Mouse (Mus musculus) MEL (cell line): ENCODE results near the gene Grid1. TPM values are rescaled to one million over a fixed set of nuclear protein-coding genes. Genes with fewer than 3 reads are reported as not detected.

Experiments used
- DNase-seq: peaks from one replicate; pipeline ENCODE4 v3.0.0; 2011; ENCODE audit warnings: low read depth, low spot score
- H3K27ac ChIP-seq: 2 replicates; pipeline ENCODE4 v1.5.1; 2012; ENCODE audit warnings: low read depth, mild to moderate bottlenecking, control low read depth, low read length, moderate library complexity; ENCODE audit not compliant: control insufficient read depth
- H3K27me3 ChIP-seq, 2 experiments: fragments of 150-350 bp in 1 of 2; sonication (generic) in 1 of 2; 2 replicates each; pipeline ENCODE4 v1.6.1; 2012; ENCODE audit warnings: low read length in 2 of 2, mild to moderate bottlenecking in 2 of 2, improper control_type of control experiment in 1 of 2, moderate library complexity in 1 of 2; ENCODE audit not compliant: insufficient read depth in 2 of 2, control insufficient read depth in 1 of 2
- H3K36me3 ChIP-seq, 2 experiments: 2 replicates each; pipeline ENCODE4 v1.6.1; 2012 to 2014; ENCODE audit warnings: low read length in 2 of 2, improper control_type of control experiment in 1 of 2, inconsistent platforms in 1 of 2, mild to moderate bottlenecking in 1 of 2; ENCODE audit not compliant: insufficient read depth in 2 of 2, control insufficient read depth in 1 of 2
- H3K4me1 ChIP-seq, 2 experiments: fragments of 150-350 bp in 1 of 2; sonication (generic) in 1 of 2; 2 replicates each; pipeline ENCODE4 v1.6.1; 2012; ENCODE audit warnings: low read length in 2 of 2, improper control_type of control experiment in 1 of 2, mild to moderate bottlenecking in 1 of 2; ENCODE audit not compliant: insufficient read depth in 2 of 2, control insufficient read depth in 1 of 2
- H3K4me3 ChIP-seq, 2 experiments: fragments of 150-350 bp in 1 of 2; sonication (generic) in 1 of 2; 2 replicates each; pipeline ENCODE4 v1.5.1; 2012; ENCODE audit warnings: low read depth in 2 of 2, low read length in 2 of 2, mild to moderate bottlenecking in 2 of 2, moderate library complexity in 2 of 2, control low read depth in 1 of 2, improper control_type of control experiment in 1 of 2; ENCODE audit not compliant: control insufficient read depth in 1 of 2, insufficient read depth in 1 of 2
- H3K79me2 ChIP-seq: 2 replicates; pipeline ENCODE4 v1.6.1; 2012; ENCODE audit warnings: mild to moderate bottlenecking, low read length, moderate library complexity; ENCODE audit not compliant: control insufficient read depth, poor library complexity, insufficient read depth
- H3K9ac ChIP-seq: 2 replicates; pipeline ENCODE4 v1.6.1; 2012; ENCODE audit warnings: low read depth, mild to moderate bottlenecking, control low read depth, low read length, moderate library complexity; ENCODE audit not compliant: control insufficient read depth, poor library complexity, severe bottlenecking
- H3K9me3 ChIP-seq: fragments of 150-350 bp; sonication (generic); replicated peaks from 2 replicates; pipeline ENCODE4 v1.6.1; 2012; ENCODE audit warnings: mild to moderate bottlenecking, low read length, improper control_type of control experiment, moderate library complexity; ENCODE audit not compliant: insufficient read depth
- CHD1 ChIP-seq: IDR thresholded peaks from 2 replicates; pipeline ENCODE4 v1.6.1; 2012; ENCODE audit warnings: low read depth, mild to moderate bottlenecking, inconsistent platforms, low read length, improper control_type of control experiment
- CHD2 ChIP-seq: IDR thresholded peaks from 2 replicates; pipeline ENCODE4 v1.6.1; 2011; ENCODE audit warnings: low read length, improper control_type of control experiment
- CTCF ChIP-seq, 3 experiments: IDR thresholded peaks in 2 of 3; conservative IDR thresholded peaks in 1 of 3; 2 replicates each; pipeline ENCODE4 v1.5.1; 2011 to 2012; ENCODE audit warnings: low read length in 3 of 3, low read depth in 2 of 3, mild to moderate bottlenecking in 2 of 3, improper control_type of control experiment in 1 of 3, inconsistent platforms in 1 of 3, mixed read lengths in 1 of 3, moderate library complexity in 1 of 3; ENCODE audit not compliant: control insufficient read depth in 1 of 3, insufficient read depth in 1 of 3, poor library complexity in 1 of 3, severe bottlenecking in 1 of 3
- E2F4 ChIP-seq: IDR thresholded peaks from 2 replicates; pipeline ENCODE4 v1.6.1; 2011; ENCODE audit warnings: low read depth, low read length, improper control_type of control experiment, borderline replicate concordance
- EP300 ChIP-seq, 2 experiments: IDR thresholded peaks; 2 replicates each; pipeline ENCODE4 v1.6.1; 2011; ENCODE audit warnings: improper control_type of control experiment in 2 of 2, low read length in 2 of 2, low read depth in 1 of 2, mild to moderate bottlenecking in 1 of 2
- ETS1 ChIP-seq: IDR thresholded peaks from 2 replicates; pipeline ENCODE4 v1.6.1; 2012; ENCODE audit warnings: low read depth, mild to moderate bottlenecking, inconsistent platforms, low read length, improper control_type of control experiment, moderate library complexity
- GABPA ChIP-seq: IDR thresholded peaks from 2 replicates; pipeline ENCODE4 v1.6.1; 2012; ENCODE audit warnings: low read depth, mild to moderate bottlenecking, inconsistent platforms, low read length, improper control_type of control experiment, moderate library complexity
- GATA1 ChIP-seq: IDR thresholded peaks from 2 replicates; pipeline ENCODE4 v1.6.1; 2011; ENCODE audit warnings: low read depth, low read length, improper control_type of control experiment
- MAZ ChIP-seq: IDR thresholded peaks from 2 replicates; pipeline ENCODE4 v1.6.1; 2012; ENCODE audit warnings: low read depth, mild to moderate bottlenecking, inconsistent platforms, low read length, improper control_type of control experiment
- MEF2A ChIP-seq: IDR thresholded peaks from 2 replicates; pipeline ENCODE4 v1.6.1; 2014; ENCODE audit warnings: low read depth, mild to moderate bottlenecking, inconsistent platforms, low read length, improper control_type of control experiment; ENCODE audit not compliant: poor library complexity, insufficient replicate concordance, severe bottlenecking; ENCODE audit errors: extremely low read depth
- MYB ChIP-seq: IDR thresholded peaks from 2 replicates; pipeline ENCODE4 v1.6.1; 2011; ENCODE audit warnings: mild to moderate bottlenecking, low read depth, low read length, improper control_type of control experiment
- MYC ChIP-seq: IDR thresholded peaks from 2 replicates; pipeline ENCODE4 v1.6.1; 2011; ENCODE audit warnings: low read depth, mild to moderate bottlenecking, low read length, improper control_type of control experiment, moderate library complexity
- NRF1 ChIP-seq: IDR thresholded peaks from 2 replicates; pipeline ENCODE4 v1.6.1; 2014; ENCODE audit warnings: low read depth, mild to moderate bottlenecking, inconsistent platforms, low read length, improper control_type of control experiment, moderate library complexity; ENCODE audit not compliant: poor library complexity, insufficient read depth, severe bottlenecking
- POLR2AphosphoS2 ChIP-seq: IDR thresholded peaks from 2 replicates; pipeline ENCODE4 v1.6.1; 2011; ENCODE audit warnings: low read length, improper control_type of control experiment
- POLR2AphosphoS5 ChIP-seq: IDR thresholded peaks from 2 replicates; pipeline ENCODE4 v1.6.1; 2012; ENCODE audit warnings: low read depth, borderline replicate concordance, mild to moderate bottlenecking, inconsistent platforms, low read length, moderate library complexity, mixed read lengths
- RCOR1 ChIP-seq: IDR thresholded peaks from 2 replicates; pipeline ENCODE4 v1.6.1; 2012; ENCODE audit warnings: low read depth, mild to moderate bottlenecking, inconsistent platforms, low read length, improper control_type of control experiment
- SIN3A ChIP-seq: IDR thresholded peaks from 2 replicates; pipeline ENCODE4 v1.6.1; 2012; ENCODE audit warnings: low read length, improper control_type of control experiment, inconsistent platforms
- SMC3 ChIP-seq: IDR thresholded peaks from 2 replicates; pipeline ENCODE4 v1.6.1; 2011; ENCODE audit warnings: low read depth, low read length, improper control_type of control experiment
- TAL1 ChIP-seq: IDR thresholded peaks from 2 replicates; pipeline ENCODE4 v1.6.1; 2012; ENCODE audit warnings: mild to moderate bottlenecking, inconsistent platforms, low read length, moderate library complexity, mixed read lengths
- USF1 ChIP-seq: IDR thresholded peaks from 2 replicates; pipeline ENCODE4 v1.6.1; 2014; ENCODE audit warnings: low read depth, mild to moderate bottlenecking, inconsistent platforms, low read length, improper control_type of control experiment, moderate library complexity
- USF2 ChIP-seq, 2 experiments: IDR thresholded peaks; 2 replicates each; pipeline ENCODE4 v1.6.1; 2011 to 2012; ENCODE audit warnings: improper control_type of control experiment in 2 of 2, low read length in 2 of 2, borderline replicate concordance in 1 of 2, inconsistent platforms in 1 of 2, low read depth in 1 of 2, mild to moderate bottlenecking in 1 of 2; ENCODE audit not compliant: insufficient read depth in 1 of 2
- ZKSCAN1 ChIP-seq: IDR thresholded peaks from 2 replicates; pipeline ENCODE4 v1.6.1; 2012; ENCODE audit warnings: low read depth, mild to moderate bottlenecking, inconsistent platforms, low read length, improper control_type of control experiment, moderate library complexity
- ZMIZ1 ChIP-seq: IDR thresholded peaks from 2 replicates; pipeline ENCODE4 v1.6.1; 2012; ENCODE audit warnings: low read depth, mild to moderate bottlenecking, inconsistent platforms, low read length, improper control_type of control experiment, moderate library complexity
- ZNF384 ChIP-seq: IDR thresholded peaks from 2 replicates; pipeline ENCODE4 v1.6.1; 2012; ENCODE audit warnings: low read depth, mild to moderate bottlenecking, inconsistent platforms, low read length, improper control_type of control experiment
- polyA plus RNA-seq, 2 experiments: library from polyadenylated mRNA; stranded (reverse) in 1 of 2; unstranded in 1 of 2; fragments of >175 nt in 1 of 2; fragments of >200 nt in 1 of 2; gene quantifications; 2 replicates each; pipeline versions ENCODE4 v1.2.1 to v1.2.4; 2012; ENCODE audit warnings: low replicate concordance in 2 of 2, low read depth in 1 of 2; ENCODE audit not compliant: insufficient read length in 2 of 2, insufficient read depth in 1 of 2, missing spikeins in 1 of 2
- total RNA-seq: library from RNA; depleted of rRNA; stranded (reverse); fragments of 300-350 nt; gene quantifications from 2 replicates; pipeline ENCODE4 v1.2.3, GENCODE M21; 2012

The Grid1 gene
- total and polyA plus RNA-seq, 3 experiments, result not detected

DNA sequence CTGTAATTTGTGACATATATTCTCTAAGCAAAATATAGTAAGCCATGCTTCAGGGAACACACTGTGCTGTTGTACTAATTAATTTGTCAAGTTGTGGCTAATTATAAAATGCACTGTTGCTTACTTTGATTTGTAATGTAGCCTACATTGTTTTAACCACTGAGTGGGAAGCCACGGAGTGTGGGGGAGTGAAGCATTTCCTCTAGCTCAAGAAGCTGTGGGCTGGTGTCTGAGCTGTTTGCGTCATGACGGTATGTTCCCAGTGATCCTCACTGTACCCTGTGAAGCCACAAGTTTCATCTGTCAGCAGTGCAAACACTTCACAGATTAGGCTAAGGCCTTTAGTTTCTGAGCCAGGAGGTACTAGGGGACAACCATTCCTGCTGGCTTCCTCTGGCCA, 302.2 kb downstream of the Grid1 start:
- Histone ChIP-seq H3K79me2 (no peaks in the 10 kb centered on the region), H3K27ac (no peak overlapping the region), H3K9me3 (no peaks in the 10 kb centered on the region), H3K36me3 (no peaks in the 10 kb centered on the region), H3K4me3 (no peak overlapping the region), H3K9ac (no peak overlapping the region), H3K27me3 (no peaks in the 10 kb centered on the region), H3K4me1 (no peaks in the 10 kb centered on the region)
- TF ChIP-seq POLR2AphosphoS5, result no peak
- TF ChIP-seq ZNF384, result no peak
- no peak for TF ChIP-seq GATA1
- no peak for TF ChIP-seq CHD1
- no peak for TF ChIP-seq MYC
- no peak for TF ChIP-seq ZMIZ1
- TF ChIP-seq MYB, result no peak
- no peak for TF ChIP-seq USF1
- TF ChIP-seq MAZ, result no peak
- no peak for TF ChIP-seq CTCF (IDR thresholded peaks at IDR 0.05 in 2 of 3, conservative IDR thresholded peaks at IDR 0.05 in 1 of 3; ENCODE audit: control insufficient read depth in 1 of 3, insufficient read depth in 1 of 3, low read depth in 2 of 3, low read length in 3 of 3, poor library complexity in 1 of 3, severe bottlenecking in 1 of 3)
- no peak for TF ChIP-seq POLR2AphosphoS2
- no peak for DNase-seq

DNA sequence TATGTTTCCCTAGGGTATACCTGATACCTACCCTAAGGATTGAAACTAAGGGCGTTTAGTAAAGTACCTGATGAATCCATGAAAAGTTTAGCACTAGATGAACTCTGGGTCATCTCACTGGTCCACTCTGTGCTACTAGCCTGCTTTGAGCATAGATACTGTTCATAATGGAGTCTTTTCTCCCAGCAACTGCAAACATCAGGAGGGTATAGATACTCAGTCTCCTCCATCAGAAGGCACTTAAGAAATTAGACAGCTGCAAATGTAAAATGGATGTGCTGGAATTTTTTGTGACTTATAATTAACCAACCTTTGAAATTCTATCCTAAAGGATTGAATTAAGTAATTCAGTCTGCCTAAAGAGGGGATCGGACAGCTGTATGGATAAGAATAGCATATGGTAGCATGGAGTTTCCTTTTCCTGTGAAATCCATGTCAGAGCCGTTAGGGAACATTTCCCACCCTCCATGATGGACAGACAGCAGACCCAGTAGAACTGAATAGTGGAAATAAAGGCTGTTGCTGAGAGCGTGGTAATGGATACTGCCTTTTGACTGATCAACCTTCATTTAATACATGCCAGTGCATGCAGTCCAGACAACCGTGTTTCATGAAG, 303.5 kb downstream of the Grid1 start:
- no peaks in the 10 kb centered on the region for H3K79me2 ChIP-seq
- no peaks in the 10 kb centered on the region for H3K4me1 ChIP-seq

DNA sequence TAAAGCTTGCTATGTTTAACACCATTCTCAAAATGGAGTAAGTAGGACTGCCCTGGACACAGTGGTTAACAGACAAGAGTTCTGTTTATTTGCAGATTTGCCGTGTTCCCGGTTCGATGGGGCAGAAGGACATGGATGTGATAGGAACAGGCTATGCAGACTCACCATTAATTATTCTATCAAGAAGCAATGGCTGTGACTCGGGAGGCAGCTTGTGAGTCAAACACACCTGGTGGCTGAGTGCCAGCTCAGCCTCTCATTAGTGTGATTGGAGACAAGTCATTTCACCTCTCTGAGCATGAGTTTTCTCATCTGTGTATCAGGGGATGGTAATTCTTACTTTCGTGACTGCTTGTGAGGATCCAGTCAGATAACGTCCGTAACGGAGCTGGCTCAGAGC, 307.7 kb downstream of the Grid1 start:
- no peak for TF ChIP-seq POLR2AphosphoS2
- no peak for TF ChIP-seq GATA1
- TF ChIP-seq EP300 (IDR thresholded peaks at IDR 0.05; ENCODE audit: low read depth in 1 of 2, low read length in 2 of 2), result no peak
- TF ChIP-seq SMC3, result no peak
- no peak for TF ChIP-seq E2F4
- no peak for TF ChIP-seq CHD2
- TF ChIP-seq ZKSCAN1, result no peak
- TF ChIP-seq CTCF (IDR thresholded peaks at IDR 0.05 in 2 of 3, conservative IDR thresholded peaks at IDR 0.05 in 1 of 3; ENCODE audit: control insufficient read depth in 1 of 3, insufficient read depth in 1 of 3, low read depth in 2 of 3, low read length in 3 of 3, poor library complexity in 1 of 3, severe bottlenecking in 1 of 3), result no peak
- TF ChIP-seq SIN3A, result no peak
- no peak for TF ChIP-seq POLR2AphosphoS5
- TF ChIP-seq RCOR1, result no peak
- Histone ChIP-seq H3K9me3 (no peaks in the 10 kb centered on the region), H3K4me3 (no peak overlapping the region), H3K79me2 (no peaks in the 10 kb centered on the region), H3K36me3 (no peaks in the 10 kb centered on the region), H3K4me1 (no peaks in the 10 kb centered on the region), H3K27ac (no peak overlapping the region), H3K27me3 (no peaks in the 10 kb centered on the region), H3K9ac (no peak overlapping the region)
- DNase-seq, result no peak

More for the DNA sequence above, 303.5 kb downstream of the Grid1 start:
- Histone ChIP-seq H3K27me3 (no peaks in the 10 kb centered on the region), H3K36me3 (no peaks in the 10 kb centered on the region), H3K9ac (no peak overlapping the region), H3K4me3 (no peak overlapping the region), H3K9me3 (no peaks in the 10 kb centered on the region), H3K27ac (no peak overlapping the region)
- DNase-seq, result no peak
- TF ChIP-seq TAL1, result no peak
- TF ChIP-seq POLR2AphosphoS2, result no peak
- TF ChIP-seq USF2 (IDR thresholded peaks at IDR 0.05; ENCODE audit: borderline replicate concordance in 1 of 2, insufficient read depth in 1 of 2, low read depth in 1 of 2, low read length in 2 of 2), result no peak
- TF ChIP-seq GABPA, result no peak
- TF ChIP-seq ETS1, result no peak
- TF ChIP-seq CHD2, result no peak
- no peak for TF ChIP-seq NRF1
- TF ChIP-seq MEF2A, result no peak
- no peak for TF ChIP-seq USF1
